ENCODE assay signal across 9 mouse cellular contexts in the genomic region with DNA sequence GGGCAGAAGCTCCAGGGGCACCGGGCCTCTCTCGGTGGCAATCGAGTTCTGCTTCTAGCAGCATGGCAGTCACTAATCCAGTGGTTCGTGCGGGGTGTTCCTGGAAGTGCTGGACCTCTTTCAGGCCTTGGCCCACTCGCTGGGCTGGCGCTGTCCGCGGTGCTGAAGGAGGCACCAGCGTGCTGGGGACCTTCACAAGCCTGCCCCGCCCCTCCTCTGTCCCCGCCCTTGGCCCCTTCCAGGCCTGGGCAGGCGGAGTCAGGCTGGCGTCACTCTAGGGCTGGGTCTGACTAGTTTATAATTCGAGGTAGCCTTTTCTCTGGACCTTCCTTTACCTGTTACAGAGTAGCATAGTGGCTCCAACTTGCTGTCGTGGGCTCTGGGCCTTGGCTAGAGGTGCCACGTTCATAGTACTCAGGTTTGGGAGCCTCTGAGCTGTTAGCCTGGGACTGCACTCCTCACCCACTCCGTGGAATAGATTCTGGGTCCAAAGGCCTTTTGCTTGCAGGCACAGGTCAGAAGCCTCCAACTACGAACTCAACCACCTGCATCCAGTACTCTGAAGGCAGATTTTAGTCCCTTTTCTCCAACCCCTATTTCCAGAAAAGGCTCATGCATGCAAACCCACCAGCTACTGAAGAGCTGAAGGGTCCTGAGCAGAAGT. TPM values are rescaled to one million over a fixed set of nuclear protein-coding genes. Genes with fewer than 3 reads are reported as not detected.
DNase-seq lines count a peak whose midpoint lies in the region; ATAC-seq and TF ChIP-seq lines count a peak whose summit lies in the region.
"Had no signal": no experiment of that assay in that cellular context is flagged by ENCODE, and none has a peak within 500 bp of the region (broad histone marks: within the 10 kb centered on the region; RNA-seq: fewer than 3 reads in every experiment).

A gene (minus strand): TSS at position 164 of the 664 bp plus-strand sequence.

- peaks cover 40% of the 10 kb centered on the region for H3K36me3 ChIP-seq in midbrain, embryonic 10.5 days
- H3K36me3 ChIP-seq in midbrain, embryonic 15.5 days (replicated peaks), result peaks cover 25% of the 10 kb centered on the region
- H3K36me3 ChIP-seq in embryonic facial prominence, embryonic 14.5 days (ENCODE audit: control insufficient read depth, insufficient read depth, low read length), result peaks cover 24% of the 10 kb centered on the region
- peaks cover 28% of the 10 kb centered on the region for H3K36me3 ChIP-seq in heart, postnatal 0 days (replicated peaks; ENCODE audit: control insufficient read depth, insufficient read depth, low read length)
- peaks cover 28% of the 10 kb centered on the region for H3K36me3 ChIP-seq in liver, postnatal 0 days (replicated peaks; ENCODE audit: insufficient read depth, low read length)

- no peak for TF ChIP-seq CTCF in heart, postnatal 0 days (IDR thresholded peaks at IDR 0.05; ENCODE audit: low read depth)
- TF ChIP-seq CTCF in liver, postnatal 0 days (IDR thresholded peaks at IDR 0.05; ENCODE audit: low read depth), result no peak

- H3K9me3 ChIP-seq in midbrain, embryonic 10.5 days (replicated peaks), result no peaks in the 10 kb centered on the region
- no peaks in the 10 kb centered on the region for H3K9me3 ChIP-seq in midbrain, embryonic 15.5 days
- H3K9me3 ChIP-seq in embryonic facial prominence, embryonic 14.5 days (ENCODE audit: control insufficient read depth, low read length), result no peaks in the 10 kb centered on the region
- H3K9me3 ChIP-seq in heart, postnatal 0 days (replicated peaks; ENCODE audit: control insufficient read depth, low read length), result 0 out of 2 replicates have a peak, but pooled peaks cover 2% of the 10 kb centered on the region
- H3K9me3 ChIP-seq in liver, postnatal 0 days (ENCODE audit: low read length), result no peaks in the 10 kb centered on the region

- DNase-seq in midbrain, embryonic 10.5 days (ENCODE audit: low spot score), result peak; percentile 87
- DNase-seq in embryonic facial prominence, embryonic 14.5 days (ENCODE audit: low spot score), result peak; percentile 91
- DNase-seq in heart, postnatal 0 days (ENCODE audit: low spot score), result peak; percentile 76
- peak; percentile 97 for DNase-seq in kidney, postnatal 10 days
- DNase-seq in liver, postnatal 0 days, result peak; percentile 90
- peak; percentile 79 for DNase-seq in ovary, adult 18-20 months (ENCODE audit: low spot score)
- DNase-seq in urinary bladder, adult 18-20 months (ENCODE audit: low spot score in 2 of 2), result peak; percentile 69 to 74

- no peak for TF ChIP-seq EP300 in heart, postnatal 0 days (IDR thresholded peaks at IDR 0.05; ENCODE audit: low read depth)
- TF ChIP-seq EP300 in liver, postnatal 0 days (IDR thresholded peaks at IDR 0.05; ENCODE audit: low read depth), result no peak

- peaks cover 29% of the 10 kb centered on the region for H3K4me1 ChIP-seq in midbrain, embryonic 10.5 days
- peaks cover 12% of the 10 kb centered on the region for H3K4me1 ChIP-seq in midbrain, embryonic 15.5 days
- no peaks in the 10 kb centered on the region for H3K4me1 ChIP-seq in embryonic facial prominence, embryonic 14.5 days (ENCODE audit: control insufficient read depth, insufficient read depth, low read length)
- H3K4me1 ChIP-seq in heart, postnatal 0 days (ENCODE audit: control insufficient read depth, insufficient read depth), result no peaks in the 10 kb centered on the region
- H3K4me1 ChIP-seq in liver, postnatal 0 days (ENCODE audit: insufficient read depth), result no peaks in the 10 kb centered on the region

- 0 out of 2 replicates have a peak within 1 kb of the TSS, but pooled peaks have one; percentile 11 for H3K4me3 ChIP-seq in midbrain, embryonic 10.5 days
- no peak within 1 kb of the TSS for H3K4me3 ChIP-seq in midbrain, embryonic 15.5 days
- H3K4me3 ChIP-seq in embryonic facial prominence, embryonic 14.5 days (ENCODE audit: low read depth, low read length), result no peak within 1 kb of the TSS
- no peak within 1 kb of the TSS for H3K4me3 ChIP-seq in heart, postnatal 0 days (ENCODE audit: low read depth, low read length)
- no peak within 1 kb of the TSS for H3K4me3 ChIP-seq in liver, postnatal 0 days (ENCODE audit: low read depth, low read length)

- WGBS in midbrain, embryonic 10.5 days, result 6% methylated on average over 19 of the region's 19 CpGs
- 11% methylated on average over 19 of the region's 19 CpGs for WGBS in midbrain, embryonic 15.5 days
- 5% methylated on average over 18 of the region's 19 CpGs for WGBS in embryonic facial prominence, embryonic 14.5 days
- WGBS in heart, postnatal 0 days, result 6% methylated on average over 19 of the region's 19 CpGs
- WGBS in liver, postnatal 0 days (ENCODE audit: insufficient replicate concordance), result 7% methylated on average over 19 of the region's 19 CpGs

- no peak for ATAC-seq in midbrain, embryonic 15.5 days (replicated peaks)
- ATAC-seq in embryonic facial prominence, embryonic 14.5 days (ENCODE audit: low read depth), result peak; percentile 90
- ATAC-seq in heart, postnatal 0 days (ENCODE audit: insufficient read depth, low read depth), result peak; percentile 88
- ATAC-seq in liver, postnatal 0 days, result peak; percentile 80

- H3K27ac ChIP-seq in midbrain, embryonic 10.5 days (replicated peaks), result no peak within 1 kb of the TSS
- no peak within 1 kb of the TSS for H3K27ac ChIP-seq in midbrain, embryonic 15.5 days
- no peak within 1 kb of the TSS for H3K27ac ChIP-seq in embryonic facial prominence, embryonic 14.5 days (replicated peaks; ENCODE audit: low read depth, low read length)
- H3K27ac ChIP-seq in heart, postnatal 0 days (ENCODE audit: low read depth), result no peak within 1 kb of the TSS
- no peak within 1 kb of the TSS for H3K27ac ChIP-seq in liver, postnatal 0 days (ENCODE audit: low read depth)

- peaks cover 56% of the 10 kb centered on the region for H3K27me3 ChIP-seq in midbrain, embryonic 10.5 days (ENCODE audit: low read depth, poor library complexity, severe bottlenecking)
- H3K27me3 ChIP-seq in midbrain, embryonic 15.5 days (replicated peaks), result peaks cover 53% of the 10 kb centered on the region
- H3K27me3 ChIP-seq in embryonic facial prominence, embryonic 14.5 days (replicated peaks; ENCODE audit: control insufficient read depth, insufficient read depth, low read length), result peaks cover 48% of the 10 kb centered on the region
- H3K27me3 ChIP-seq in heart, postnatal 0 days (ENCODE audit: control insufficient read depth, insufficient read depth, low read length), result peaks cover 48% of the 10 kb centered on the region
- H3K27me3 ChIP-seq in liver, postnatal 0 days (ENCODE audit: insufficient read depth, low read length), result peaks cover 47% of the 10 kb centered on the region

- H3K9ac ChIP-seq in midbrain, embryonic 15.5 days, result no peak within 1 kb of the TSS
- no peak within 1 kb of the TSS for H3K9ac ChIP-seq in embryonic facial prominence, embryonic 14.5 days (ENCODE audit: low read depth, low read length)
- H3K9ac ChIP-seq in heart, postnatal 0 days (replicated peaks; ENCODE audit: low read depth, low read length), result no peak within 1 kb of the TSS
- H3K9ac ChIP-seq in liver, postnatal 0 days (replicated peaks), result no peak within 1 kb of the TSS

- H3K4me2 ChIP-seq in midbrain, embryonic 15.5 days, result no peak within 1 kb of the TSS
- no peak within 1 kb of the TSS for H3K4me2 ChIP-seq in embryonic facial prominence, embryonic 14.5 days (ENCODE audit: low read depth, low read length)
- no peak within 1 kb of the TSS for H3K4me2 ChIP-seq in heart, postnatal 0 days (ENCODE audit: low read depth, low read length)
- H3K4me2 ChIP-seq in liver, postnatal 0 days (ENCODE audit: low read depth, low read length), result no peak within 1 kb of the TSS

RNA-seq across cellular contexts. Expression of the gene that starts here (rescaled TPM):
- polyA plus RNA-seq in midbrain, embryonic 10.5 days (2016; fragmentation: Nextera tagmentation; extraction: Ambion mirVana), result 0.35 and 0.49 TPM in 2 replicates
- polyA plus RNA-seq in midbrain, embryonic 15.5 days (2015; fragmentation: Nextera tagmentation; extraction: Ambion mirVana), result 0.13 TPM in 1 of 2 replicates, not detected in the other
- polyA plus RNA-seq in embryonic facial prominence, embryonic 14.5 days (2014; fragmentation: Nextera tagmentation; extraction: Ambion mirVana), result 1.2 and 1.4 TPM in 2 replicates
- total RNA-seq in heart, postnatal 0 days (2014; rRNA removed; ENCODE audit: low replicate concordance), result not detected in 2 replicates
- not detected in 2 replicates for polyA plus RNA-seq in heart, postnatal 0 days (2015; fragmentation: Nextera tagmentation; extraction: Ambion mirVana)
- not detected in 2 replicates for polyA plus RNA-seq in liver, postnatal 0 days (2015; fragmentation: Nextera tagmentation; extraction: Ambion mirVana)
- total RNA-seq: neutrophil, adult 5-6 weeks had no signal

Comparison
In these comparisons a context has a peak if more than half of its experiments do, and no peak if none do; other contexts are left out.
1. Peak in DNase-seq and H3K4me3 ChIP-seq in midbrain, embryonic 10.5 days; RNA of the gene not detected or under 1 TPM.
2. Peak in DNase-seq and ATAC-seq in heart, postnatal 0 days; RNA of the gene not detected or under 1 TPM.
3. Peak in DNase-seq and ATAC-seq in liver, postnatal 0 days; RNA of the gene not detected or under 1 TPM.